Mouse (Mus musculus): ENCODE data around the gene Sgk1. TPM values are rescaled to one million over a fixed set of nuclear protein-coding genes. Genes with fewer than 3 reads are reported as not detected.
A peak's percentile ranks its signal among the peaks of the same experiment; 100 is the strongest.

The Sgk1 gene
- polyA plus RNA-seq, 1 experiment = 80.5 TPM

DNA sequence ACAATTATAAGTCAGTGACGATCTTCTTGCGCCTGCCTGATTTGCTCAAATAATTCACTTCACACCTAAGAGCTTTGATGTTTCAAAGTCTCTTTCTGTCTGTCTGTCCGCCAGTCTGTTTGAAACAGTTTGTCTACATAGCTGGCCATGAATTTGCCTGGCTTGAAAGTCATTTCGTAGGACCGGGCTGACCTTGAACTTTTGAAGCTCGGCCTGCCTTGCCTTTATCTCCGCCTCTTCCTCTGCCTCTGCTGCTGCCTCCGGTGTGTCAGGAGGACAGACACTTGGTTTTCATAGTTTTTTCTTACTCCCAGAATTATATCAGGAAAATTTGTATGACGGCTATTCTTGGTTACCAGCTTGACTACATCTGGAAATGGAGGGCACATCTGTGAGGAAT, 96.4 kb downstream of the Sgk1 start:
- WGBS = 80% methylated on average over 9 of the region's 9 CpGs
- DNase-seq = no peak

GRCm38 (mm10) chr10:21979286-21979965, 97.4 kb downstream of the Sgk1 start:
- WGBS = 93% methylated on average over 5 of the region's 5 CpGs
- Histone ChIP-seq H3K4me3 (replicated peaks; ENCODE audit: extremely low read depth, low read depth, low read length) (no peak overlapping the region), H3K4me1 (ENCODE audit: control insufficient read depth, insufficient read depth, low read length) (no peaks in the 10 kb centered on the region)
- no peak for DNase-seq
- TF ChIP-seq POLR2A (IDR thresholded peaks at IDR 0.05; ENCODE audit: borderline replicate concordance, extremely low read depth, low read depth, low read length) (no peak), CTCF (IDR thresholded peaks at IDR 0.05; ENCODE audit: insufficient read depth, low read length) (no peak)

More for the DNA sequence above, 96.4 kb downstream of the Sgk1 start:
- H3K4me3 ChIP-seq (replicated peaks; ENCODE audit: extremely low read depth, low read depth, low read length) = no peak overlapping the region
- no peak for TF ChIP-seq CTCF (IDR thresholded peaks at IDR 0.05; ENCODE audit: insufficient read depth, low read length)
- no peak for TF ChIP-seq POLR2A (IDR thresholded peaks at IDR 0.05; ENCODE audit: borderline replicate concordance, extremely low read depth, low read depth, low read length)
- no peaks in the 10 kb centered on the region for H3K4me1 ChIP-seq (ENCODE audit: control insufficient read depth, insufficient read depth, low read length)

- TF ChIP-seq POLR2A (IDR thresholded peaks at IDR 0.05; ENCODE audit: borderline replicate concordance, extremely low read depth, low read depth, low read length) (no peak), CTCF (IDR thresholded peaks at IDR 0.05; ENCODE audit: insufficient read depth, low read length) (no peak)
- DNase-seq = no peak
- no peak overlapping the region for H3K4me3 ChIP-seq (replicated peaks; ENCODE audit: extremely low read depth, low read depth, low read length)
- H3K4me1 ChIP-seq (ENCODE audit: control insufficient read depth, insufficient read depth, low read length) = no peaks in the 10 kb centered on the region
- 84% methylated on average over 6 of the region's 6 CpGs for WGBS
Measured at GRCm38 (mm10) chr10:21980780-21981435, 98.9 kb downstream of the Sgk1 start.

DNA sequence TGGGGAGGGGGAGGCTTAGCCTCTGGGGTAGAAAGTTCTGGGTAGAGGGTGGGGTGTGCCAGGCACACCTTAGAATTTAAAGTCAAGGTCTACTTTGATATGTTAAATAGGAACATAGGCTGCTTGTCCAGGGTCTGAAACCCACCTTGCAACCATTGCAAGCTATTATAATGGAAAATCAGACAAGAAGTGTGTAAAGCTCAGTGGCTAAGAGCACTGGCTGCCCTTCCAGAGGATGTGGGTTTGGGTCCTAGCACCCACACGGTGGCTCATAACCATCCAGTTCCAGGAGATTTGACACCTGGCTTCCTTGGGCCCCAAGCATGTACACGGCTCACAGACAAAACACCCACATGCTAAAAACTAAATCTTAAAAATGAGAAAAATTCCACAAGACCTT, 100.3 kb downstream of the Sgk1 start:
- Histone ChIP-seq H3K4me1 (ENCODE audit: control insufficient read depth, insufficient read depth, low read length) (no peaks in the 10 kb centered on the region), H3K4me3 (replicated peaks; ENCODE audit: extremely low read depth, low read depth, low read length) (no peak overlapping the region)
- 85% methylated on average over 2 of the region's 2 CpGs for WGBS
- no peak for DNase-seq
- TF ChIP-seq CTCF (IDR thresholded peaks at IDR 0.05; ENCODE audit: insufficient read depth, low read length) (no peak), POLR2A (IDR thresholded peaks at IDR 0.05; ENCODE audit: borderline replicate concordance, extremely low read depth, low read depth, low read length) (no peak)

DNA sequence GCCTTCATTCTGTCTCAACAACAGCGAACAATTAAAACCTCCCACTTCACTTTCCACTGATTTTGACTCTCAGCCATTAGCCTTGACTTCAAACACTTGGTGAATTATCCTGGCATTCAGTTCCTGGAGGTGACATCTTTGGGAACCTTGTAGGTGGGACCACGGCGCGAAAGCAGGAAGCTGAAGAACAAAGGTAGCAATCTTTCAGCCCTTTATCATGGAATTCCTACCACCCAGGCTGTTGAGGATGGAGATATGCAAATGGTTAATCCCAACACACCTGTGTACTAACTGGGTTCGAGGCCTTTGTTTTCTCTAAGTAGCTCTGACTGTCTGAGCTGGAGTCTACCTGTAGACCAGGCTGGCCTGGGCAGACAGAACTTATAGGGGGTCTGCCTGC, 106.5 kb downstream of the Sgk1 start:
- Histone ChIP-seq H3K4me1 (ENCODE audit: control insufficient read depth, insufficient read depth, low read length) (peaks cover 3% of the 10 kb centered on the region; the same call in 1 of the 2 replicates), H3K4me3 (replicated peaks; ENCODE audit: extremely low read depth, low read depth, low read length) (no peak overlapping the region)
- TF ChIP-seq CTCF (IDR thresholded peaks at IDR 0.05; ENCODE audit: insufficient read depth, low read length) (no peak), POLR2A (IDR thresholded peaks at IDR 0.05; ENCODE audit: borderline replicate concordance, extremely low read depth, low read depth, low read length) (no peak)
- DNase-seq = no peak
- WGBS = 86% methylated on average over 5 of the region's 5 CpGs

DNA sequence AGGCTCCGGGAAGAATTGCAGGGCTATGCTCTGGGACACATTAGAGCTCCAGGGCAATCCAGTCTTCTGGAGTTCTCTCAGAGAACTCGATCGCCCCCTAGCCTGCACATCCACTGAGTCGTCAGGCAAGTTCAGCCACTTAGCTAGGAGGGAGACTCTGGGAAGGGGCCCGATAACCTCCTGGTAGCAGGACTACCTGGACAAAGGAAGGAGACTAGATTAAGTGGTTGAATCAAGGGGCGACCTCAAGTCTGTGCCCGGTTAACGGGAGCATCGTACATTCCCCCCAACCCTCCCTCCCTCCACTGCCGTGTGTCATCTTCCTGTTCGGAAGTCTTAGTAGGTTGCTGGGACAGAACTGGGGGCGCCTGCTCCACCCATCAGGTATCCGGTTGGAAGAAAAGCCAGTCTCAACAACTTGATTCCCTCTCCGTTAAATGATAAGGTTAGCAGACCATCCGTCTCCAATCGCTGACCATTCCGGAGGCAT, 109.4 kb downstream of the Sgk1 start:
- TF ChIP-seq CTCF (IDR thresholded peaks at IDR 0.05; ENCODE audit: insufficient read depth, low read length) (peak; percentile 77), POLR2A (IDR thresholded peaks at IDR 0.05; ENCODE audit: borderline replicate concordance, extremely low read depth, low read depth, low read length) (no peak)
- peak; percentile 88 for DNase-seq
- WGBS = 13% methylated on average over 17 of the region's 17 CpGs
- Histone ChIP-seq H3K4me3 (replicated peaks; ENCODE audit: extremely low read depth, low read depth, low read length) (peak overlapping the region; percentile 16), H3K4me1 (ENCODE audit: control insufficient read depth, insufficient read depth, low read length) (peaks cover 3% of the 10 kb centered on the region; the same call in 1 of the 2 replicates)

DNA sequence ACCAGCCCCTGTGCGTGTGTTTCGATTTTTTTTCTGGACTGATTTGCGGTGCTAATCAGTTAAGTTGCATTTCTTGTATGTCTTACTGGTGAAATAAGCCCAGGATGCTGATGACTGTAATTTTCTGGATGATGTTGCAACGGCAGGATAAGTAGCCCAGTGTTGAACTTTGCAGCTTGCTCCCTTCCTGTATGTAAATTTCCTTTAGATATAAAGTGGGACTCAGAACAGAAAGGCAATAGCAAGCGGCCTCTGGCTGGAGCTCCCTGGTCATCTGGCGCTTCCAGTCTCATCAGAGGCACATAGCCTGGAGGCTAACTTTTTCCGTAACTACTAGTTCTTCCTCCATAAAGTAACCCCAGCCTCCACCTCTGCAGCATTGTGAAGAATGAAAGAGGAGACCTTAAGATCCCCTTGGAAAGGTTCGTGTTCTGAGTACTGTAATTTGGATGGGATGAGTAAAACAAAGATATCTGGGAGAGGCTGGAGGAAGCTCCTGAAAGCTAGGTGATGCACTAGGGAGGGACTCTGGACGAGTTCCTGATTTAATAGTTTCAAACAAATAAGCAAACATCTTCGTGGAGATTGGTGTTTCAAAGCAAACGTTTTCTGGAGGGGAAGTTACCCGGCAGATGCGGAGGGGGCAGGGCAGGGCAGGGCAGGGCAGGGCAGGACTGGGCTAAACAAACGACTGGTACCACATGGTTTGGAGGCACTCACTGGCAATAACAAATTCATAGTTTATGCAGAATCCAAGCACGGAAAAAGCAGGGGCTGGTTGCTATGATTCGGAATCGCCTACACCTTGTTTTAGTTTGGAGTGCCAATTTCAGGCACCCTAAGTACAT, 110.2 kb downstream of the Sgk1 start:
- Histone ChIP-seq H3K4me3 (replicated peaks; ENCODE audit: extremely low read depth, low read depth, low read length) (peak overlapping the region; percentile 47), H3K4me1 (ENCODE audit: control insufficient read depth, insufficient read depth, low read length) (peaks cover 3% of the 10 kb centered on the region; the same call in 1 of the 2 replicates)
- DNase-seq = peak; percentile 36
- 11% methylated on average over 17 of the region's 17 CpGs for WGBS
- no peak for TF ChIP-seq POLR2A (IDR thresholded peaks at IDR 0.05; ENCODE audit: borderline replicate concordance, extremely low read depth, low read depth, low read length)
- no peak for TF ChIP-seq CTCF (IDR thresholded peaks at IDR 0.05; ENCODE audit: insufficient read depth, low read length)

- Histone ChIP-seq H3K4me1 (ENCODE audit: control insufficient read depth, insufficient read depth, low read length) (peaks cover 3% of the 10 kb centered on the region; the same call in 1 of the 2 replicates), H3K4me3 (replicated peaks; ENCODE audit: extremely low read depth, low read depth, low read length) (peak overlapping the region; percentile 88)
- TF ChIP-seq CTCF (IDR thresholded peaks at IDR 0.05; ENCODE audit: insufficient read depth, low read length) (peak; percentile 55), POLR2A (IDR thresholded peaks at IDR 0.05; ENCODE audit: borderline replicate concordance, extremely low read depth, low read depth, low read length) (peak; percentile 28; the same call in 1 of the 2 replicates)
- DNase-seq = peak; percentile 78
- WGBS = under 1% methylated on average over 30 of the region's 30 CpGs
Measured at GRCm38 (mm10) chr10:21992834-21993514, 111.0 kb downstream of the Sgk1 start.

Measured in lung, adult 2 months (tissue).